Mouse (Mus musculus) layer of hippocampus, postnatal 36 days (tissue): Measurements from ENCODE around the gene Rnase2a. TPM values are rescaled to one million over a fixed set of nuclear protein-coding genes. Genes with fewer than 3 reads are reported as not detected.
"Not testable (repeated sequence)": the region's sequence is repeated elsewhere in the genome, so short reads cannot be mapped to it uniquely, and the experiment has no call there.

Experiments used
- DNase-seq, 2 experiments: peaks; one replicate each; pipeline ENCODE4 v3.0.0; 2022
- total RNA-seq, 2 experiments: library from RNA; stranded (reverse); gene quantifications; 2 replicates each; pipeline ENCODE4 v1.2.3; 2021

Gene Rnase2a
- not detected for total RNA-seq

DNA sequence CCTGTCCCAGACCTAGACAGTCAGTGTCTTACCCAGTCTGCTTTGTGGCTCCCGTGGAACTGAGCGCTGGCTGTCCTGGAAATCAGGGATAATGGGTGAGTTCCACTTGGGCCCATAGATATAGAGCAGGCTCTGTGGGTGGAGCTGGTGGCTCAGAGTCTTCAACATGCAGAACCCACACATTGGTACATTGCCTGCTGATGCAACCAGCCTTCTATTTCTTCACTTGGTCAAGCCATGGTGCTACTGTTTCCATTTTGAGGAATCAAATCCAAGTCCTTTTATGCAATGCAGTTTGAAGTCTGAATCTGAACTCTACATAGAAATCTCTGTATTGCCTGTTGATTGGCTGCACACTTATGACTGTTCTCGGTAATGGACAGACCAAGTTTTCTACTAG lies at the start of gene Rnase2a:
Gene Rnase2a, minus strand, starts transcription at position 72 of the 400 bp plus-strand sequence.
- no peak for DNase-seq

DNA sequence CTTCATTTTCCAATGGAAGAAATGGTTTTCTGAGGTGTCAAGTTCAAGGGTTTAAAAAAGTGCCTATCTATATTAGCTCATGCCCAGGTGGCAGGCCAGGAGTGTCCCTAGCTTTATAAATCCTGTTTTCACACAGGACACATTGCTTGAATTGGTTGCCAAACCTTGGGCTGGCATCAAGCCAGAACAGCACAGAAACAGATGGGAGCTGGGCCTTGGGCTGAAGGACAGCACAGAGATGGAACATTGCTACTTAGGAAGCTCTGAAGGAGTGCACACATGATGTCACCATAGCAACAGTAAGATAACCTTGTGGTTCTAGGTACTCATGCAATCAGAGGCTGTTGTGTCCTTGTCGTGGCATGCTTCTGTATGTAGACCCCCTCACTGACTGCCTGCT lies 35.6 kb upstream of the Rnase2a start:
- DNase-seq: peak; percentile 3 to 14

GRCm38 (mm10) chr14:51278515-51278914 lies 22.6 kb upstream of the Rnase2a start:
- not testable (repeated sequence) for DNase-seq

DNA sequence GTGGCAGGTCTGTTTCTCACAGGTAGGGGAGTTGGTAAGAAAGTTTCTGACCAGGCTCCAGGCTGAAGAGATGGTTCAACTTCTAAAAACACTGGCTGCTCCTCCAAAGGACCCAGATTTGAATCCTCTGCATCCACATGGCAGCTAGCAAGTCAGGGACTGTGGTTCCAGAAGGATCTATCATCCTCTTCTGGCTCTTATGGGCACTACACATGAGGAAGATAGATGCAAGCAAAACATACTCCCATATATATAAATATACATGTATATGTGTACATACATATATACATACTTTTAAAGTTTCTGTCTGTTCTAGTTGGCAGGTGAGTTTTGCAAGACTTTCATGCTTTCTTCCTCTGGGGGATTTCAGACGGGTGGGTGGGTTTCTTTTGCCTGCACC lies 12.8 kb upstream of the Rnase2a start:
- DNase-seq: no peak

GRCm38 (mm10) chr14:51266113-51266512 lies 10.2 kb upstream of the Rnase2a start:
- DNase-seq: peak; percentile 75

GRCm38 (mm10) chr14:51265667-51266066 lies 9.8 kb upstream of the Rnase2a start:
- no peak for DNase-seq

DNA sequence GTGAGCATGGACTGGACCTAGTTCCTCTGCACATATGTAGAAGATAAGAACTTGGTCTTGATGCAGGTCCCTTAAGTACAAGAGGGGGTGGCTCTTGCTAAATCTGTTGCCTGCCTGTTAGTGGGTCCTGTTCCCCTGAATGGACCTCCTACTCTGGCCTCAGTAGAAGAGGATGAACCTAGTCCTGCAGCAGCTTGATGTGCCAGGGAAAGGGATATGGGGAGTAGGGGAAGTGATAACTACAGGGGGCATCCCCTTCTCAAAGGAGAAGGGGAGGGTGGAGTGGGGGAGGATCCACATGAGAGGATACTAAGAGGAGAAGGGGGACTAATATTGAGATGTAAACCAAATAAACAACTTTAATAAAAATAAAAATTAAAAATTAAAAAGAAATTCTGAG lies 6.5 kb upstream of the Rnase2a start:
- DNase-seq: no peak

DNA sequence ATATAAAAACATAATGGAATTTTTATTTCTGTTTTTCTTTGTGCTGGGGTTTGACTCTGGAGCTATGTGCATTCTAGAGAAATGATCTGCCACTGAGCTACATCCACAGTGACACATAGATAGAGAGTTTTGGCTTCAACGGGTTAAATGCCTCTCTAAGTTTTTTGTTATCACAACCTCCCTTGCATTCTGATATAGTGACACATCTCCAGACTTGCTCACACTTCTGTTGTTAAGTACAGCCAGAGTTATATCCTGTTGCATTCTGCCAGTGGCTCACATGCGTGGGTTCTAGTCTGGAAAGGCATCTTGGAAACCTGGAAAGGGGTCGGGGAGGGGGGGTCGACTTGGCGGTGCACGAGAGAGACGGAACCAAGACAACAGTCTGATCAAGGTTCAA lies 3.8 kb upstream of the Rnase2a start:
- no peak for DNase-seq

GRCm38 (mm10) chr14:51253569-51253968 lies 2.3 kb downstream of the Rnase2a start:
- no peak for DNase-seq

DNA sequence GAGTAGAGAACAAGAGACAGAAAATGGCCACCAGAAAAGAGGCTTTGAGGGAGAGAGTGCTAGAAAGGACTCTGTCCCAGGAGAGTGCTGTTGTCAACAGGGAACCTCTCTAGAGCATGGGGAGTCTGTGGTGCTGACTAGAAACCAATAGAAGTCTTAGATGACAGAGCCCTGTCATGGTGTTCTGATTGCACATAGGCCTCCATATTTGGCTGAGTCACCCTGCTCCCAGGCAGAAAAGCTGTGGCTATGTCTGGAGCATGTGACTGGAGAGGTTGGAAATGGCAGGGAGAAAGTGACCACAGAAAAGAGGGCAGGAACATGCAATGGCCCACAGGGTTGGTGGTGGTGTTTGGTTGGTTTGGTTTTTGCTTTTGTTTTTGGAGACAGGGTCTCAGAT lies 3.7 kb downstream of the Rnase2a start:
- not testable (repeated sequence) for DNase-seq

GRCm38 (mm10) chr14:51250348-51250747 lies 5.6 kb downstream of the Rnase2a start:
- no peak for DNase-seq

DNA sequence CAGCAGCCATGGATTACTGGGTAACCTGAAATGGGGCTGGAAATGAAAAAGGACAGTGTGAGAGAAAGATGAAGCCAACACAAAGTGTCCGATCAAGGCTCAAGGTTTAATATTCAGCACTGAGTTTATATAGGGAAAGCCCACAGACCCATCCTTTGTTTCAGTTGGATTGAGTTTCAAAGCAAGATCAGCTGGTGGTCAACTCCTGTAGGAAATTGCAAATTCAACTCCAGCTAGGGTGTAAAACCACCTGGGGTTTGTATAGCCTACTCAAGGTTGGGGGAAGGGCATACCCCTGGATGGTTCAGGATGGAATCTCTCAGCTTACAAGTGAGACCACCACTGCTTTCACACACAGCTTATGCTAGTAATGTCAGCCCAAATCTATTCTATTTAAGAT lies 8.2 kb downstream of the Rnase2a start:
- no peak for DNase-seq

DNA sequence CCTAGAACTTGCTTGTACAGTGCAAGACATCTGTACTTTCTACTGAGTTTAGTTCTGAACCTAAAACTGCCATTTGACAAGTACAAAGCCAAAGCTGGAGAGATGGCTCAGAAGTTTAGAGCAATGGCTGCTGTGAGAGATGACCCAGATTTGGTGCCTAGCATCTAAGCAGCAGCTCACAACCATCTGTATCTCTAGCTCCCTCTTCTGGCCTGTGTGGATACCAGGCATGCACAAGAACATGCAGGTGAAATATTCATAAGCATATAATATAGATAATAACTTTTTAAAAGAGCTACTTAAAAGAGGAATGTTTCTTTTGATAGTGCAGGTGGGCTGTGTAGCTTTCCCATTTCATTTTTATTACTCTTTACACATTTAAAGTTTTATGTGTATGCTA lies 15.0 kb downstream of the Rnase2a start:
- DNase-seq: peak; percentile 14 to 30

GRCm38 (mm10) chr14:51237488-51237887 lies 18.4 kb downstream of the Rnase2a start:
- not testable (repeated sequence) for DNase-seq

DNA sequence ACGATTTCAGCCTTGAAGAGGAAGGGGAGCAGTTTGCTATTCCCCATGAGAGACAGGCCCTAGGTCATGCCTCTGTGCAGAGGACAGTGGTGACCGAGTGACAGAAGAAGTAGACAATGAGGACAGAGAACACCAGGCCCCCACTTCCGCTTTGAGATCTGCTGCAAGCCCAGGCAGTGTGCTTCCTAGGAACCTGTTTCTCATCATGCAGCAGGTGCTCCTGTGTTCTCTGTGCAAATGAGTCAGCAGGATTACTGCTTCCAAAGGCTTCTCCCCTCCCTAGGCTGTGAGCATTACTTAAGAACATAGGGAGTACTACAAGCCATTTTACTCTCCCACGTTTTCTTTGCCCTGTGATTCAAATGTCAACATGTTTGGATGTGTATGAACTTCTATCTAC lies 26.3 kb downstream of the Rnase2a start:
- DNase-seq: not testable (repeated sequence)

GRCm38 (mm10) chr14:51220075-51220474 lies 35.8 kb downstream of the Rnase2a start:
- not testable (repeated sequence) for DNase-seq

Other genes with a start within 250 kb of the Rnase2a start
- not detected for gene Rnase10, start 248.4 kb downstream of the Rnase2a start, total RNA-seq
- not detected for gene Rnase9, start 214.2 kb downstream of the Rnase2a start, total RNA-seq
- gene Rnase11, start 205.9 kb downstream of the Rnase2a start, total RNA-seq: not detected
- not detected for gene Rnase12, start 198.5 kb downstream of the Rnase2a start, total RNA-seq
- not detected for gene Olfr750, start 181.7 kb downstream of the Rnase2a start, total RNA-seq
- 10 to 100 TPM; 15.8 to 18.7 TPM for gene Rnase4, start 165.0 kb downstream of the Rnase2a start, total RNA-seq
- 1 to 10 TPM; 3.4 to 5.6 TPM for gene Ang, start 165.0 kb downstream of the Rnase2a start, total RNA-seq
- not detected for gene Eddm3b, start 141.7 kb downstream of the Rnase2a start, total RNA-seq
- gene Rnase6, start 132.2 kb downstream of the Rnase2a start, total RNA-seq: under 1 TPM in 1 of 2 experiments, not detected in 1; 0.65 TPM
- gene Rnase1, start 109.3 kb downstream of the Rnase2a start, total RNA-seq: 1 to 10 TPM; 1.3 to 2.1 TPM
- not detected for gene Rnase2b, start 93.9 kb downstream of the Rnase2a start, total RNA-seq
- not detected for gene Ang2, start 57.0 kb downstream of the Rnase2a start, total RNA-seq
- gene Ear14, start 52.7 kb downstream of the Rnase2a start, total RNA-seq: under 1 TPM in 1 of 2 experiments, not detected in 1; 0.37 TPM
- gene Gm7247, start 105.6 kb upstream of the Rnase2a start, total RNA-seq: not detected
- gene Vmn2r88, start 154.7 kb upstream of the Rnase2a start, total RNA-seq: not detected
- gene Vmn2r89, start 195.7 kb upstream of the Rnase2a start, total RNA-seq: not detected